Mouse (Mus musculus) common myeloid progenitor, adult 5-6 weeks (primary cell): ENCODE data around the gene Sbk1. TPM values are rescaled to one million over a fixed set of nuclear protein-coding genes. Genes with fewer than 3 reads are reported as not detected.
A peak's percentile ranks its signal among the peaks of the same experiment; 100 is the strongest.
"Not testable (repeated sequence)": the region's sequence is repeated elsewhere in the genome, so short reads cannot be mapped to it uniquely, and the experiment has no call there.

Source experiments
- ATAC-seq: replicated peaks from 2 replicates; pipeline ENCODE4 v1.8.0; 2016; ENCODE audit warnings: low read depth, mild to moderate bottlenecking, moderate TSS enrichment, inconsistent platforms; ENCODE audit not compliant: poor library complexity, severe bottlenecking
- total RNA-seq: library from RNA; stranded (forward); fragments of 200-1000, 187-1606 nt; gene quantifications from 2 replicates; pipeline ENCODE4 v1.2.3, GENCODE M21; 2017

Gene Sbk1
- total RNA-seq, 1 experiment from 2014 or later = 5.7 TPM

GRCm38 (mm10) chr7:126285293-126286211 is 13.1 kb downstream of the Sbk1 start:
- peak; percentile 58 for ATAC-seq

GRCm38 (mm10) chr7:126286311-126286710 is 13.9 kb downstream of the Sbk1 start:
- no peak for ATAC-seq

DNA sequence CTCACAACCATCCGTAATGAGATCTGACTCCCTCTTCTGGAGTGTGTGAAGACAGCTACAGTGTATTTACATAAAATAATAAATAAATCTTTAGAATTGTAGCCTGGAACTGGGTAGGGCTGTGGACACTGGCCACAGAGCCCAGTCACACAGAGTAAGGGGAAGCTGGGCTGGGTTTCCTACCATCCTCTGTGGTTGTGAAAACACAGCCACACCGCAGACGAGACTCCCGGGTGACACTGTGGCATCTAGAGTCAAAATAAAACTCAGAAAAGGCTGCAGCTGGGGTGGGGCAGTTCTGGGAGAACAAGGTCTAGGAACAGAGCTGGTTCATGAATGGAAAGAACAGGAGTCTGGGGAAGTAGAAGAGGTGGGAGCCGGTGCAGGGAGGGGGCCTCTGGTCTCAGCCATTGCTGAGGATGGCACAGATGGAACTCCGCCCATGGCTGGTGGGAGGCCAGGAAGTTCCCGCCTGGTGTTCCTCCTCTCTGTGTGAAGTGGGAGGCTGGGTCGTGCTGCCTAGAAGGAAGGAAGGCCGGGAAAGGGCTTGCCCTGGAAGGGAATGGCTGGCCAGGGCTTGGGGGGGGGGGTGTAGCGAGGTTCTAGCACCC is 15.2 kb downstream of the Sbk1 start:
- peak; percentile 57 for ATAC-seq

DNA sequence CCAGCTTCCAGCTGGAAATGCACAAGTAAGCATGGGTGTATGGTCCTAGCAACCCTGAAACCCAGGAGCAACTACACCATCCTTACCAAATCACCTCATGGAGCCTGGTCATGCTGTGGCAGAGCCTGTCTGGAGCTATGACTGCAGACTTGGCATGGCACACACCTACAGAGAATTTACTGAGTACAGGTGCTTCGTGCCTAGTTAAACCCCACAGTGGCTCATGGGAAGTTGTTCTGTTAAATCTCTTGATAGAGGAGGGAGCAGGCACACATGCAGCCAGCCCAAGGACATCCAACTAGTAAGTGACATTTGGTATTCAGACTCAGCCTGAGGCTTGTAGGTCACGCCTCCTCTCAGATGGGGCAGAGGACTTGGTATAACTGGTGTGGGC is 15.7 kb downstream of the Sbk1 start:
- no peak for ATAC-seq

GRCm38 (mm10) chr7:126288571-126289091 is 16.2 kb downstream of the Sbk1 start:
- no peak for ATAC-seq

GRCm38 (mm10) chr7:126289371-126289770 is 17.0 kb downstream of the Sbk1 start:
- ATAC-seq = no peak

- ATAC-seq = no peak
Measured at GRCm38 (mm10) chr7:126289956-126290355, 17.5 kb downstream of the Sbk1 start.

DNA sequence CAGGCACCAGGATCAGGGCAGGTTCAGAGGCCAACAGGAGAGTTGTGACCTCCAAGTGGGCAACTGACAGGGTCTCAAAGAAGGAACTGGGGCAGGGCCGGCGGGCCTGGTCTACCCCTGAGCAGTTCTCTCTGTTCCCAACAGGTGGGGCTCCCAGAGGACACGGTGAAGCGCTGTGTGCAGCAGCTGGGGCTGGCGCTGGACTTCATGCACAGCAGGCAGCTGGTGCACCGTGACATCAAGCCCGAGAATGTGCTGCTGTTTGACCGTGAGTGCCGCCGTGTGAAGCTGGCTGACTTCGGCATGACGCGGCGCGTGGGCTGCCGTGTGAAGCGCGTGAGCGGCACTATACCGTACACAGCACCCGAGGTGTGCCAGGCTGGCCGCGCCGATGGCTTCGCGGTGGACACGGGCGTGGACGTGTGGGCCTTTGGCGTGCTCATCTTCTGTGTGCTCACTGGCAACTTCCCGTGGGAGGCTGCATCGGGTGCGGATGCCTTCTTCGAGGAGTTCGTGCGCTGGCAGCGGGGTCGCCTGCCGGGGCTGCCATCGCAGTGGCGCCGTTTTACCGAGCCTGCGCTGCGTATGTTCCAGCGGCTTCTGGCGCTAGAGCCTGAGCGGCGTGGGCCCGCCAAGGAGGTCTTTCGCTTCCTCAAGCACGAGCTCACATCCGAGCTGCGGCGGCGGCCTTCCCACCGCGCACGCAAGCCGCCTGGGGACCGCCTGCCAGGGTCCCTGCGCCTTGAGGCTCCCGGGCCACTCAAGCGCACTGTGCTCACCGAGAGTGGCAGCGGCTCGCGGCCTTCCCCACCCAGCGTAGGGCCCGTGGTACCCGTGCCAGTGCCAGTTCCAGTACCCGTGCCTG is 19.5 kb downstream of the Sbk1 start:
- ATAC-seq = no peak

DNA sequence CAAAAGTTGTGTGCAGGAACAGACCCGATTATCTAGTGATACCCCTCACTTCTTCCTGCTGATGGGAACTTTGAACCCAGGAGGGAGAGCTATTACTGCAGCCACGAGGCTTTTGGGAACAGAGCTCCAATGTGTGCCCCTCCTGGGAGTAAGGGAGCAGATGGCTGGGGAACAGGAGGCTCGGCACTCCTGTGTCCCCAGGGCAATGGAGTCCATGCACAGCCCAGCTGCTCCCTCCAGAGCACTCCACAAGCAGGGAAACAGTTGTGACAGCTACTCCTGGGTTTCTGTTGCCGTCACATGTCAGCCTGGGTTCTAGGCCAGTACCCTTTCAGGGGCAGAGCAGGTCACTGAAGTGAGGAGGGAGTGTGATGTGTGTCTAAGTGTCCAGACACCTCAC is 20.7 kb downstream of the Sbk1 start:
- no peak for ATAC-seq

GRCm38 (mm10) chr7:126297579-126298460 is 25.4 kb downstream of the Sbk1 start:
- ATAC-seq = peak; percentile 60; the same call in 1 of the 2 replicates

DNA sequence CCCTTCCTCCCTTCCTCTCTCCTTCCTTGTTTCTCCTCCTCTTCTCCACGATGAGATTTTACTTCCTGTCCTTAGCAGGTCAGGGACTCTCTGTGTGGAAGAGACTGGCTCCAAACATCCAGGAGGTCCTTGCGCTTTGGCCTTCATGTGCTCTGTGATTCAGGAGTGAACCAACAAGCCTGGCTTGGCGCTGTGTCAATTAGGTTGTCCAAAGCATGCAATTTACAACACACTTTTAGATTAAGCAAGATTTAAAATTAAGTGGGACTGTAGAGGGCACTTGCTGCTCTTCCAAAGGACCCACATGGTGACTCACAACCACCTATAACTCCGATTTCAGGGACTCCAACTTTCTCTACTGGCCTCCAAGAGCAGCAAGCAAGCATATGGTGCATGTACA is 26.4 kb downstream of the Sbk1 start:
- no peak for ATAC-seq

- not testable (repeated sequence) for ATAC-seq
Measured at GRCm38 (mm10) chr7:126301831-126302230, 29.4 kb downstream of the Sbk1 start.

- ATAC-seq = no peak
Measured at GRCm38 (mm10) chr7:126311822-126312221, 39.4 kb downstream of the Sbk1 start.

DNA sequence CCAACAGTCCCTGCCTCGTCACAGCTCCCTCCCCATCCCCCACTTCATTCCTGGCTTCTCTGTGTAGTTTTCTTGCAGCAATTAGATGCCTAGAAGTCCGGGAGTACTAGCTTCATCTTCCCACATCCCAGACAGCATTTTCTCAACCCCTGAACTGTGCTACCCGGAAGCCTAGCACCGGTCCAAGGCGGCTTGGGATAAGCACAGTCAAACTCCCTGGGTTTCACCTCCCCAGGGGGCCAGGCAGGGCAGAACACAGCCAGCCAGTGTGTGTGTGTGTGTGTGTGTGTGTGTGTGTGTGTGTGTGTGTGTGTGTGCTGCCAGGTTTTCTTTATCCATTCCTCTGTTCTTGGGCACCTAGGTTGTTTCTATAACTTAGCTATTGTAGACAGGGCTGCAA is 40.9 kb downstream of the Sbk1 start:
- no peak for ATAC-seq

DNA sequence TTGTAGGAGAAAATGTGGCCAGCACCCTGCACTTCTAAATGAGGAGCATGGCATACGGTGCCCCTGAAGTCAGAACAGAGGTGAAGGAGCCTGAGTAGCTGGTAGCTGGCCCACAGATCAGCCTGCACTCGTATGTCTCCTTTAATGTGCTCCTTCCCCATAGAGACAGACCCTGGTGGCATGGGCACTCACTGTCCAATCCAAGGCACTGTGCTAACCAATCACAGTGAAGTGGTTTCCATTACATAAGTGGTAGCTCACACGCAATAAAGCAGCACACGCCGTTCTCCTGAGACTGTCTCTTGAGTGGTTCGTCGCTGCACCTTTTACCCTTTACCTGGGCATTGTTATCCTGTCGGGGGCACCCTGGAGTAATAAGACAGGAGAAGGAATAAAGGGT is 41.9 kb downstream of the Sbk1 start:
- peak; percentile 69 for ATAC-seq

DNA sequence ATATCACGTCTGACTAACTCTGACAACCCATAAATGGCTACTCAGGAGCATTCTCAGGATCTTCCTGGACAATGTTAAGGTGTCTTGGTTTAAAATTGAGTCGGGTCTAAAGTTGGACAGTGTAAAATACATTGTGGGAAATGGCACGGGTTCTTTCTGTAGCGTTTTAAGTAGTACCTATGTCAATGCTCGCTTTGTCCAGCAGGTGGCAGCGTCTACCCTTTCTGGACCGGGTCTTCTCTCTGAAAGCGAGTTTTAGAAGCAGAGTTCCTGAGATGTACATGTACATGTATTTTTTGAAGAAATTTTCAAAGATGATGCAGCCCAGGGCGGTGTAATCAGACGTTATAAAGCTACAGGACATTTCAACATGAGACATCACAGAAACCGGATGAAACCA is 51.3 kb downstream of the Sbk1 start:
- peak; percentile 92 for ATAC-seq

- ATAC-seq = no peak
Measured at GRCm38 (mm10) chr7:126324791-126325190, 52.4 kb downstream of the Sbk1 start.

DNA sequence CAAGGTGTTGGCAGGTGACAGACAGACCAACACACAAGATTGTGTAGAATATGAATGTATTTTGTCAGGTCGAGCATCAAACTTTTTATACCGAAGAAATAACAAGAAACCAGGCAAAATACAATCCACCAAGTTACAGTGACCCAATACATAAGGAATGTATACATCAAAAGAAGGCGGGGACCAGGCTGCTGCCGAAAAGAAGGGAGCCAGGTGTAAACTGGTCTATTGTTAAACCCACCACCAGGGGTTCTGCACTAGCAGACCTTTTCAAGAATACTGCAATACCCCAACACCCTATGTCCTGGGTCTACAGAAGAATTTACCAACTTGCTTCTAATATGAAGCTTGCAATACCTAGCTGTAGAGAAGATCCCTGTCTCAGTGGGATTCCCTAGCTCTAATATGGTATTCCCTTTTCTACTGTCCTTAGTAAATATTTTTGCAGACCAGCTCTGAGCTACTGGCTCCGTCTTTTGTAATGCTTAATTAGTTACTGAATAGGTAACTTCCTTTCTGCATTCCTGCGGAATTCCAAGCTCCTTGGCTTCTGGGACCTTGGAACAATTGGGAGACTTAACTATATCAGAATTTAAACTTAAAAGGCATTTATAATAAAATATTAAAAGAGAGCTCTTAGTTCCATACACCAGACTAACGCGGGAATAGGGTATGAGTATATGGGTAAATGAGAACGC is 53.3 kb downstream of the Sbk1 start:
- not testable (repeated sequence) for ATAC-seq

GRCm38 (mm10) chr7:126328848-126329247 is 56.4 kb downstream of the Sbk1 start:
- not testable (repeated sequence) for ATAC-seq
